Mouse (Mus musculus): ENCODE results near the gene Slit3. TPM values are rescaled to one million over a fixed set of nuclear protein-coding genes. Genes with fewer than 3 reads are reported as not detected.

Slit3 gene
- total and polyA plus RNA-seq, 3 experiments, result 0.76 TPM; not detected in 2

GRCm38 (mm10) chr11:35167176-35167575 is 46.2 kb downstream of the Slit3 start:
- TF ChIP-seq CTCF (IDR thresholded peaks at IDR 0.05; ENCODE audit: low read depth, low read length) (no peak), POLR2AphosphoS5 (IDR thresholded peaks at IDR 0.05; ENCODE audit: insufficient replicate concordance, low read depth, low read length) (no peak), GATA2 (IDR thresholded peaks at IDR 0.05; ENCODE audit: borderline replicate concordance, low read depth, low read length) (no peak), GATA1 (IDR thresholded peaks at IDR 0.05; ENCODE audit: borderline replicate concordance, low read length) (no peak), TAL1 (conservative IDR thresholded peaks at IDR 0.05; ENCODE audit: low read depth, low read length) (no peak)
- H3K27me3 ChIP-seq (ENCODE audit: insufficient read depth, low read length), result no peaks in the 10 kb centered on the region
- DNase-seq (ENCODE audit: low spot score) (no peak), ATAC-seq (ENCODE audit: extremely low read depth, insufficient number of reproducible peaks, low FRiP score, poor library complexity, severe bottlenecking) (no peak)
- no peak overlapping the region for H3K4me3 ChIP-seq (ENCODE audit: low read depth, low read length)
- H3K9me3 ChIP-seq (replicated peaks), result peaks cover 74% of the 10 kb centered on the region
- no peaks in the 10 kb centered on the region for H3K36me3 ChIP-seq (replicated peaks)
- no peaks in the 10 kb centered on the region for H3K4me1 ChIP-seq (ENCODE audit: insufficient read depth, low read depth, low read length)

DNA sequence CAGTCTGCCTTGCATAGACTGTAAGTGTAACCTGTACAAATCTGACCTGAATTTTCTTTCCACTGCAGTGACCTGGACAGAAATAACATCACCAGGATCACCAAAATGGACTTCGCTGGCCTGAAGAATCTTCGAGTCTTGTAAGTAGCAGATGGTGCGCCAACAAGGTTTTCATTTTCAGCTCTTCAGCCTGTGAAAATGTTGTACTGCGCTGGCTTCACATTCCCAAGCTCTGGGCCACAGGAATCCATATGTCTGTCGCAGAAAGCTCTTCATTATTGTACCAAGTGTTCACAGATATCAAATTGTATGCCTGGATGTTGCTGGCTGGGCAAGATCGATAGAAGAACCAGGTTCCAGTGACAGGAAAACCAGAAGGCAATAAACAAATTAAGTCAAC is 50.5 kb downstream of the Slit3 start:
- no peaks in the 10 kb centered on the region for H3K4me1 ChIP-seq (ENCODE audit: insufficient read depth, low read depth, low read length)
- no peaks in the 10 kb centered on the region for H3K36me3 ChIP-seq (replicated peaks)
- H3K27me3 ChIP-seq (ENCODE audit: insufficient read depth, low read length), result no peaks in the 10 kb centered on the region
- no peak overlapping the region for H3K4me3 ChIP-seq (ENCODE audit: low read depth, low read length)
- DNase-seq (ENCODE audit: low spot score), result no peak
- TF ChIP-seq TAL1 (conservative IDR thresholded peaks at IDR 0.05; ENCODE audit: low read depth, low read length) (no peak), GATA1 (IDR thresholded peaks at IDR 0.05; ENCODE audit: borderline replicate concordance, low read length) (no peak), CTCF (IDR thresholded peaks at IDR 0.05; ENCODE audit: low read depth, low read length) (no peak), GATA2 (IDR thresholded peaks at IDR 0.05; ENCODE audit: borderline replicate concordance, low read depth, low read length) (no peak), POLR2AphosphoS5 (IDR thresholded peaks at IDR 0.05; ENCODE audit: insufficient replicate concordance, low read depth, low read length) (no peak)
- ATAC-seq (ENCODE audit: extremely low read depth, insufficient number of reproducible peaks, low FRiP score, poor library complexity, severe bottlenecking), result no peak
- peaks cover 67% of the 10 kb centered on the region for H3K9me3 ChIP-seq (replicated peaks)

- no peak for ATAC-seq (ENCODE audit: extremely low read depth, insufficient number of reproducible peaks, low FRiP score, poor library complexity, severe bottlenecking)
- Histone ChIP-seq H3K9me3 (replicated peaks) (peaks cover 61% of the 10 kb centered on the region), H3K4me1 (ENCODE audit: insufficient read depth, low read depth, low read length) (no peaks in the 10 kb centered on the region), H3K4me3 (ENCODE audit: low read depth, low read length) (no peak overlapping the region), H3K27me3 (ENCODE audit: insufficient read depth, low read length) (no peaks in the 10 kb centered on the region), H3K36me3 (replicated peaks) (no peaks in the 10 kb centered on the region)
- no peak for DNase-seq (ENCODE audit: low spot score)
- TF ChIP-seq CTCF (IDR thresholded peaks at IDR 0.05; ENCODE audit: low read depth, low read length), result no peak
- TF ChIP-seq TAL1 (conservative IDR thresholded peaks at IDR 0.05; ENCODE audit: low read depth, low read length), result no peak
- TF ChIP-seq POLR2AphosphoS5 (IDR thresholded peaks at IDR 0.05; ENCODE audit: insufficient replicate concordance, low read depth, low read length), result no peak
- no peak for TF ChIP-seq GATA2 (IDR thresholded peaks at IDR 0.05; ENCODE audit: borderline replicate concordance, low read depth, low read length)
- no peak for TF ChIP-seq GATA1 (IDR thresholded peaks at IDR 0.05; ENCODE audit: borderline replicate concordance, low read length)
These were observed 56.5 kb downstream of the Slit3 start for GRCm38 (mm10) chr11:35177564-35177963.

- no peaks in the 10 kb centered on the region for H3K4me1 ChIP-seq (ENCODE audit: insufficient read depth, low read depth, low read length)
- H3K9me3 ChIP-seq (replicated peaks), result peaks cover 57% of the 10 kb centered on the region
- H3K4me3 ChIP-seq (ENCODE audit: low read depth, low read length), result no peak overlapping the region
- ATAC-seq (ENCODE audit: extremely low read depth, insufficient number of reproducible peaks, low FRiP score, poor library complexity, severe bottlenecking), result no peak
- H3K27me3 ChIP-seq (ENCODE audit: insufficient read depth, low read length), result no peaks in the 10 kb centered on the region
- DNase-seq (ENCODE audit: low spot score), result no peak
- H3K36me3 ChIP-seq (replicated peaks), result no peaks in the 10 kb centered on the region
- TF ChIP-seq GATA2 (IDR thresholded peaks at IDR 0.05; ENCODE audit: borderline replicate concordance, low read depth, low read length) (no peak), GATA1 (IDR thresholded peaks at IDR 0.05; ENCODE audit: borderline replicate concordance, low read length) (no peak), TAL1 (conservative IDR thresholded peaks at IDR 0.05; ENCODE audit: low read depth, low read length) (no peak), CTCF (IDR thresholded peaks at IDR 0.05; ENCODE audit: low read depth, low read length) (no peak), POLR2AphosphoS5 (IDR thresholded peaks at IDR 0.05; ENCODE audit: insufficient replicate concordance, low read depth, low read length) (no peak)
These were observed 57.3 kb downstream of the Slit3 start for GRCm38 (mm10) chr11:35178144-35178817.

- TF ChIP-seq TAL1 (conservative IDR thresholded peaks at IDR 0.05; ENCODE audit: low read depth, low read length) (no peak), CTCF (IDR thresholded peaks at IDR 0.05; ENCODE audit: low read depth, low read length) (no peak), GATA2 (IDR thresholded peaks at IDR 0.05; ENCODE audit: borderline replicate concordance, low read depth, low read length) (no peak), GATA1 (IDR thresholded peaks at IDR 0.05; ENCODE audit: borderline replicate concordance, low read length) (no peak), POLR2AphosphoS5 (IDR thresholded peaks at IDR 0.05; ENCODE audit: insufficient replicate concordance, low read depth, low read length) (no peak)
- Histone ChIP-seq H3K9me3 (replicated peaks) (peaks cover 56% of the 10 kb centered on the region), H3K36me3 (replicated peaks) (no peaks in the 10 kb centered on the region), H3K4me1 (ENCODE audit: insufficient read depth, low read depth, low read length) (no peaks in the 10 kb centered on the region), H3K4me3 (ENCODE audit: low read depth, low read length) (no peak overlapping the region), H3K27me3 (ENCODE audit: insufficient read depth, low read length) (no peaks in the 10 kb centered on the region)
- DNase-seq (ENCODE audit: low spot score), result no peak
- ATAC-seq (ENCODE audit: extremely low read depth, insufficient number of reproducible peaks, low FRiP score, poor library complexity, severe bottlenecking), result no peak
These were observed 58.3 kb downstream of the Slit3 start for GRCm38 (mm10) chr11:35179305-35179704.

- no peaks in the 10 kb centered on the region for H3K27me3 ChIP-seq (ENCODE audit: insufficient read depth, low read length)
- H3K4me3 ChIP-seq (ENCODE audit: low read depth, low read length), result no peak overlapping the region
- no peak for ATAC-seq (ENCODE audit: extremely low read depth, insufficient number of reproducible peaks, low FRiP score, poor library complexity, severe bottlenecking)
These were observed 61.9 kb downstream of the Slit3 start for GRCm38 (mm10) chr11:35182887-35183286.

More at GRCm38 (mm10) chr11:35182887-35183286, 61.9 kb downstream of the Slit3 start:
- TF ChIP-seq CTCF (IDR thresholded peaks at IDR 0.05; ENCODE audit: low read depth, low read length) (no peak), GATA1 (IDR thresholded peaks at IDR 0.05; ENCODE audit: borderline replicate concordance, low read length) (no peak), GATA2 (IDR thresholded peaks at IDR 0.05; ENCODE audit: borderline replicate concordance, low read depth, low read length) (no peak), POLR2AphosphoS5 (IDR thresholded peaks at IDR 0.05; ENCODE audit: insufficient replicate concordance, low read depth, low read length) (no peak), TAL1 (conservative IDR thresholded peaks at IDR 0.05; ENCODE audit: low read depth, low read length) (no peak)
- no peaks in the 10 kb centered on the region for H3K36me3 ChIP-seq (replicated peaks)
- no peaks in the 10 kb centered on the region for H3K4me1 ChIP-seq (ENCODE audit: insufficient read depth, low read depth, low read length)
- DNase-seq (ENCODE audit: low spot score), result no peak
- H3K9me3 ChIP-seq (replicated peaks), result peaks cover 39% of the 10 kb centered on the region

All from G1E (cell line).